Mouse (Mus musculus) kidney, embryonic 14.5 days (tissue): ENCODE measurements around the gene Cd163l1. TPM values are rescaled to one million over a fixed set of nuclear protein-coding genes. Genes with fewer than 3 reads are reported as not detected.

Source experiments
- ATAC-seq: fragments of 200-750 bp; cut with Nextera tagmentation; 2 replicates; pipeline ENCODE4 v1.8.0; 2017; ENCODE audit warnings: moderate number of reproducible peaks, mild to moderate bottlenecking, moderate TSS enrichment, moderate library complexity; ENCODE audit not compliant: low FRiP score, low TSS enrichment
- H3K27ac ChIP-seq: fragments of 300-500 bp; sonication (generic); 2 replicates; pipeline ENCODE4 v1.5.1; 2014; ENCODE audit warnings: low read depth, mild to moderate bottlenecking, low read length, moderate library complexity, mixed read lengths
- H3K27me3 ChIP-seq: fragments of 300-500 bp; sonication (generic); 2 replicates; pipeline ENCODE4 v1.6.1; 2014; ENCODE audit warnings: mild to moderate bottlenecking, low read length; ENCODE audit not compliant: control insufficient read depth, insufficient read depth
- H3K36me3 ChIP-seq: fragments of 300-500 bp; sonication (generic); 2 replicates; pipeline ENCODE4 v1.6.1; 2014; ENCODE audit warnings: low read length, mixed read lengths; ENCODE audit not compliant: control insufficient read depth, insufficient read depth
- H3K4me1 ChIP-seq: fragments of 300-500 bp; sonication (generic); 2 replicates; pipeline ENCODE4 v1.6.1; 2014; ENCODE audit warnings: low read length, mixed read lengths; ENCODE audit not compliant: control insufficient read depth, insufficient read depth
- H3K4me2 ChIP-seq: fragments of 300-500 bp; sonication (generic); replicated peaks from 2 replicates; pipeline ENCODE4 v1.6.1; 2014; ENCODE audit warnings: low read depth, mild to moderate bottlenecking, low read length
- H3K4me3 ChIP-seq: fragments of 300-500 bp; sonication (generic); 2 replicates; pipeline ENCODE4 v1.5.1; 2014; ENCODE audit warnings: mild to moderate bottlenecking, low read length
- H3K9ac ChIP-seq: fragments of 300-500 bp; sonication (generic); 2 replicates; pipeline ENCODE4 v1.6.1; 2014; ENCODE audit warnings: low read depth, mild to moderate bottlenecking, low read length, moderate library complexity
- H3K9me3 ChIP-seq: fragments of 300-500 bp; sonication (generic); 2 replicates; pipeline ENCODE4 v1.6.1; 2016; ENCODE audit warnings: low read length; ENCODE audit not compliant: control insufficient read depth
- WGBS: fragments of 180-500 bp; shearing (Covaris S2); extraction: QIAGEN DNeasy Blood & Tissue Kit; methylation state at CpG from one replicate; pipeline ENCODE4 v1.1.7; 2014; 5-methylcytosine and 5-hydroxymethylcytosine counted together
- polyA plus RNA-seq: library from polyadenylated mRNA; unstranded; fragments of >200 nt; fragmentation: Nextera tagmentation; extraction: Ambion mirVana; gene quantifications from 2 replicates; pipeline ENCODE4 v1.2.1, GENCODE M21; 2014

The Cd163l1 gene
- polyA plus RNA-seq, 1 experiment from 2014 or later, result not detected

DNA sequence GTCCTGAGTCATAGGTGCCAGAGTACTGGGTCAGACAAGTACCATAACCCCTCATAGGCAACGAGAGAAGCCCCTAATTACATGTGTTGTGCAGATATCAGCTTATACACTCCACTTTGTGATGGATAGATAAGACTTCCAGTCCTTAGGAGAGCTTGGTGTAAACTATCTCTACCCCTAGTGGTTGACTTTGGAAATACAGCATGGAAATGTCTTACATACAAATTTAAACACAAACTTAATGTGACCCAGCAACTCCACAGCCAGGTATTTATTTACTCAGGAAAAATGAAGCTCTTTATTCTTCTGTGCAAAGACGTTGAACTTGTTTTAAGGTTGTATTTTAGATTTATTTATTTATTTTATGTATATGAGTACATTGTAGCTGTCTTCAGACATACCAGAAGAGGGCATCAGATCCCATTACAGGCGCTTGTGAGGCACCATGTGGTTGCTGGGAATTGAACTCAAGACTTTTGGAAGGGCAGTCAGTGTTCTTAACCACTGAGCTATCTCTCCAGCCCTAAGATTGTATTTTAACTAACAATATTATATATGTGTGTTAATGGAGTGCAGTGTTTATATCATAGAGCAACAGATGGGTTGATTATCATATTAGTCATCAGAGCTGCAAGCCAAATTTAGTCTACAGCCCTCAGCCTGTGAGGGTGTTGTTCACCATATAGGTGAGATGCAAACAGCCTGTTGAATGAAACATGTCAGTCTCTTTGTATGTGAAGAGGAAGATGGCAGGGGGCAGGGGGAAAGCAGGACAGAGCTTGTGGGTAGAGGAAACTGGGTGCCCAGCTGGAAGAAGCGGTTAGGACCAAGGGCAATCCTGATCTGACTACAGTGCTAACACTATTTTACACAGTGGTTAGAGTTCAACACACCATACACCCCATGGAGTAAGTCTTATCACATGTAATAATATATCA is 29.4 kb upstream of the Cd163l1 start:
- Histone ChIP-seq H3K4me2 (no peak overlapping the region), H3K4me3 (no peak overlapping the region), H3K9me3 (no peaks in the 10 kb centered on the region), H3K36me3 (no peaks in the 10 kb centered on the region), H3K9ac (no peak overlapping the region), H3K4me1 (no peaks in the 10 kb centered on the region), H3K27ac (no peak overlapping the region), H3K27me3 (no peaks in the 10 kb centered on the region)
- 67% methylated on average over 4 of the region's 4 CpGs for WGBS
- ATAC-seq, result no peak

GRCm38 (mm10) chr7:140190435-140190834 is 27.6 kb upstream of the Cd163l1 start:
- Histone ChIP-seq H3K4me1 (no peaks in the 10 kb centered on the region), H3K9ac (no peak overlapping the region), H3K4me2 (no peak overlapping the region), H3K4me3 (no peak overlapping the region), H3K27ac (no peak overlapping the region), H3K9me3 (no peaks in the 10 kb centered on the region), H3K27me3 (no peaks in the 10 kb centered on the region), H3K36me3 (no peaks in the 10 kb centered on the region)
- no peak for ATAC-seq
- 88% methylated on average over 1 of the region's 1 CpGs for WGBS

DNA sequence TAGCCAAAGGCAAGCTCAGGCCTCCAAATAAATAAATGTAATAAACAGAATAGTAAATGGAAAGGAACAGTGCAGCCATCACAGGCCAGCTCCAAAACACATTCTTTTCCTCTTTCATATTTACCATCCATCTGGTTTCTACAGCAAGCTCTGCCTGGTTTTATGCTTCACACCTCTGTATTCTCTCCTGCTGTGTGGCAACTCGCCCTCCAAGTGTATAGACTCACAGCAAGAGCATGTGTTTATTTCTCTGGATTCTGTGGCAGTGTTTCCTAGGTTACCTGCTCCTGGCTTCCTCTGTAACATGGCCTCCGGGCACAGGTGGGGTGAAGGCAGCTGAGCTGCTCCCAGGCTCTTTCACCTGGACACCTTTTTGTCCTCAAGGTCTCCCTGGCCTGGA is 25.6 kb upstream of the Cd163l1 start:
- H3K4me2 ChIP-seq, result no peak overlapping the region
- no peaks in the 10 kb centered on the region for H3K9me3 ChIP-seq
- no peaks in the 10 kb centered on the region for H3K27me3 ChIP-seq
- H3K4me3 ChIP-seq, result no peak overlapping the region
- no peak overlapping the region for H3K9ac ChIP-seq
- H3K27ac ChIP-seq, result no peak overlapping the region
- no peaks in the 10 kb centered on the region for H3K4me1 ChIP-seq
- 62% methylated on average over 2 of the region's 2 CpGs for WGBS
- no peaks in the 10 kb centered on the region for H3K36me3 ChIP-seq
- ATAC-seq, result no peak

DNA sequence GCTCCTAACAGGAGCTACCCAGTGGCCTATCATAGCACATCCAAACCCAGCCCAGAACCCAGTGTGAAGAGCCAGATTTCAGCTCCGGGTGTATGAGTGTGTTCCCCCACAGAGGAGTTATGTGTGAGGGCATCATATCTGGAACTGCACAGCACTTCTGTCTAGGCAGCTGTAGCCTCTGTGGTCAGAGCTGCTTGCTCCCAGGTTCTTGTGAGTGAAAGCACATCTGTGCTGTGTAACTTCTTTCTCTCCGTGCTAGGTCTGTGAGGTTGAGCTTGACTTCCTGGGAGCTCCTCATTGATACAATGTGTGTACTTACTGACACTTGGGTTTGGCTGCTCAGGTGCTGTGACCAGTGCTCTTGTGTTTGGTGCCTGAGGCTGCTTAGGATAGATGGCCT is 25.2 kb upstream of the Cd163l1 start:
- no peak overlapping the region for H3K27ac ChIP-seq
- no peak overlapping the region for H3K4me2 ChIP-seq
- WGBS, result 84% methylated on average over 2 of the region's 2 CpGs
- no peaks in the 10 kb centered on the region for H3K4me1 ChIP-seq
- H3K36me3 ChIP-seq, result no peaks in the 10 kb centered on the region
- no peak overlapping the region for H3K4me3 ChIP-seq
- H3K9ac ChIP-seq, result no peak overlapping the region
- H3K9me3 ChIP-seq, result no peaks in the 10 kb centered on the region
- no peaks in the 10 kb centered on the region for H3K27me3 ChIP-seq
- no peak for ATAC-seq

DNA sequence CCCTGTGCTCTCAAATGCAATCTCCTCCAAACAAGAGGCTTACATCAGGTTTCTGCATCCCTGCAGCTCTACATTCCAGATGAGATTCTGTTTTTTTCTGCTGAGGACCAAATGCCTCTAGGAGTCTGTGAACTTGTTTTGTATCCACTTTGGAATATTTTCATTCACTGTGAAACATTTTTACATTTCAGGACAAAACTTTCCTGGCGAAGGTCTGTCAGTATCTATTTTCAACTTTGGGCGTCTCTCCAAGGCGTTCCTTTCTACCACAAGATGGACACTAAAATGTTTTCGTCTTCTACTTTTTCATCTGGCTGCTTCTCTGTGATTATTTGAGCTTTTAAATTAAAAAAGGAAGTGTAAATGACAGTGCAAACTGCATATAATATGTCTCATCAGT is 24.0 kb upstream of the Cd163l1 start:
- 84% methylated on average over 4 of the region's 4 CpGs for WGBS
- Histone ChIP-seq H3K9me3 (no peaks in the 10 kb centered on the region), H3K9ac (no peak overlapping the region), H3K27ac (no peak overlapping the region), H3K36me3 (no peaks in the 10 kb centered on the region), H3K4me3 (no peak overlapping the region), H3K27me3 (no peaks in the 10 kb centered on the region), H3K4me1 (no peaks in the 10 kb centered on the region), H3K4me2 (no peak overlapping the region)
- ATAC-seq, result no peak

GRCm38 (mm10) chr7:140196002-140196401 is 22.1 kb upstream of the Cd163l1 start:
- Histone ChIP-seq H3K9me3 (no peaks in the 10 kb centered on the region), H3K4me3 (no peak overlapping the region), H3K4me2 (no peak overlapping the region), H3K36me3 (no peaks in the 10 kb centered on the region), H3K27me3 (no peaks in the 10 kb centered on the region), H3K4me1 (no peaks in the 10 kb centered on the region), H3K27ac (no peak overlapping the region), H3K9ac (no peak overlapping the region)
- ATAC-seq, result no peak
- 80% methylated on average over 8 of the region's 8 CpGs for WGBS

- H3K4me2 ChIP-seq, result no peak overlapping the region
- 89% methylated on average over 4 of the region's 4 CpGs for WGBS
- no peaks in the 10 kb centered on the region for H3K9me3 ChIP-seq
- no peak overlapping the region for H3K4me3 ChIP-seq
- no peaks in the 10 kb centered on the region for H3K4me1 ChIP-seq
- H3K9ac ChIP-seq, result no peak overlapping the region
- no peaks in the 10 kb centered on the region for H3K36me3 ChIP-seq
- ATAC-seq, result no peak
- no peaks in the 10 kb centered on the region for H3K27me3 ChIP-seq
- no peak overlapping the region for H3K27ac ChIP-seq
These were observed 17.0 kb upstream of the Cd163l1 start for GRCm38 (mm10) chr7:140201090-140201489.

DNA sequence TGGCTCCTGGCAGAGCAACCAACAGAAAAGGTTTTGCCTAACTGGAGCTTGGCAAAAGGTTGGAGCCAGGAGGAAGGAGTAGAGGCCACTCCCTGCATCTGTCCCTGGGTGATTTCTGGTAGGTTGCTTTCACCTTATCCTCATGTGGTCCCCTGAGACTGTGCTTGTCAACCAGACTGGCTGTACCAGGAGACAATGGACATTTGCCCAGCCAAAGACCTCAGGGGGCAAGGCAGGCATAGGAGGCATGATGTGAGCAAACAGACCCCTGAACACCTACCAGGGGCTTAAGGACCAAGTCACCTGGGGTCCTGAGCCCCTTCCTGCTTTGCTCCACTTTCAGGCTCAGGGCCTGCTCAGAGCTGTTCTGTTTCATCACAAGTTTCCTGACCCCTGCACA is 12.2 kb upstream of the Cd163l1 start, which contains the start of gene Olfr524:
Gene Olfr524 (minus strand): TSS at position 101 of the 400 bp plus-strand sequence.
- ATAC-seq, result no peak
- H3K9me3 ChIP-seq, result no peaks in the 10 kb centered on the region

DNA sequence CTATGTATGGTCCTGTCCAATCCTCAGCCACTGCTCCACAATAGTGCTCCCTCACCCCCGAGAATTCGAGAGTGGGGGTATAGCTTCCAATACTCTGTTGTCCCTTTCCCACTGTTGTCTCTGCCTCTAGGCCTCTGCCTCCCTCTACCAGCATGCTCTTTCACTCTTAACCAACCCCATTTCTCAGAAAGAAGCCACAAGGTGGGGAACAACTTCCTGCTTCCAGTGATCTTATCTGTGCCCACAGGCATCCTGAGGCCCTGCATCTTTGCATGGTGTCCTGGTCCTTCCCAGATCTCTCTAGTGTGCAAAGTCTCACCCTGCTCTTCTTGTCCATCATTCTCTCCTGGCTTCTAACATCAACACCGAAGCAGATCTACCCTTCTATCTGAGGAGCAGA is 11.2 kb upstream of the Cd163l1 start:
- Histone ChIP-seq H3K4me2 (no peak overlapping the region), H3K36me3 (no peaks in the 10 kb centered on the region), H3K27ac (no peak overlapping the region), H3K9me3 (no peaks in the 10 kb centered on the region), H3K27me3 (no peaks in the 10 kb centered on the region), H3K4me1 (no peaks in the 10 kb centered on the region), H3K4me3 (no peak overlapping the region), H3K9ac (no peak overlapping the region)
- ATAC-seq, result no peak
- WGBS, result 83% methylated on average over 3 of the region's 3 CpGs

More for the DNA sequence above, 12.2 kb upstream of the Cd163l1 start, which contains the start of gene Olfr524:
- Histone ChIP-seq H3K4me3 (no peak within 1 kb of the TSS), H3K9ac (no peak within 1 kb of the TSS), H3K4me2 (no peak within 1 kb of the TSS), H3K27ac (no peak within 1 kb of the TSS), H3K27me3 (no peaks in the 10 kb centered on the region), H3K4me1 (no peaks in the 10 kb centered on the region), H3K36me3 (no peaks in the 10 kb centered on the region)
